Mouse (Mus musculus) forebrain, embryonic 13.5 days (tissue): Measurements from ENCODE around the gene Ctf1. TPM values are rescaled to one million over a fixed set of nuclear protein-coding genes. Genes with fewer than 3 reads are reported as not detected.
"Not testable (repeated sequence)": the region's sequence is repeated elsewhere in the genome, so short reads cannot be mapped to it uniquely, and the experiment has no call there.

ENCODE experiments used
- ATAC-seq: fragments of 200-750 bp; cut with Nextera tagmentation; 2 replicates; pipeline ENCODE4 v1.8.0; 2017
- H3K27ac ChIP-seq: fragments of 300-500 bp; sonication (generic); 2 replicates; pipeline ENCODE4 v1.5.1; 2015; ENCODE audit warnings: inconsistent platforms, mild to moderate bottlenecking, moderate library complexity
- H3K27me3 ChIP-seq: fragments of 300-500 bp; sonication (generic); 2 replicates; pipeline ENCODE4 v1.6.1; 2015; ENCODE audit warnings: mild to moderate bottlenecking, inconsistent platforms
- H3K36me3 ChIP-seq: fragments of 300-500 bp; sonication (generic); 2 replicates; pipeline ENCODE4 v1.6.1; 2015; ENCODE audit warnings: mild to moderate bottlenecking, inconsistent platforms; ENCODE audit not compliant: poor library complexity, severe bottlenecking
- H3K4me1 ChIP-seq: fragments of 300-500 bp; sonication (generic); 2 replicates; pipeline ENCODE4 v1.6.1; 2015; ENCODE audit warnings: inconsistent platforms
- H3K4me2 ChIP-seq: fragments of 300-500 bp; sonication (generic); 2 replicates; pipeline ENCODE4 v1.6.1; 2015; ENCODE audit warnings: inconsistent platforms, mild to moderate bottlenecking, moderate library complexity
- H3K4me3 ChIP-seq: fragments of 300-500 bp; sonication (generic); 2 replicates; pipeline ENCODE4 v1.5.1; 2015; ENCODE audit warnings: mild to moderate bottlenecking, inconsistent platforms
- H3K9ac ChIP-seq: fragments of 300-500 bp; sonication (generic); 2 replicates; pipeline ENCODE4 v1.6.1; 2015; ENCODE audit warnings: mild to moderate bottlenecking, inconsistent platforms
- H3K9me3 ChIP-seq: fragments of 300-500 bp; sonication (generic); replicated peaks from 2 replicates; pipeline ENCODE4 v1.6.1; 2016; ENCODE audit warnings: inconsistent platforms
- WGBS: fragments of 180-500 bp; shearing (Covaris S2); methylation state at CpG from one replicate; pipeline ENCODE4 v1.1.7; 2015; 5-methylcytosine and 5-hydroxymethylcytosine counted together
- polyA plus RNA-seq: library from polyadenylated mRNA; unstranded; fragments of >200 nt; fragmentation: Nextera tagmentation; extraction: Ambion mirVana; gene quantifications from 2 replicates; pipeline ENCODE4 v1.2.1, GENCODE M21; 2015

Ctf1 gene
- polyA plus RNA-seq, 1 experiment from 2014 or later, result 4.4 TPM

GRCm38 (mm10) chr7:127718339-127718738, 5.8 kb downstream of the Ctf1 start:
- no peak for ATAC-seq
- Histone ChIP-seq H3K4me1 (peaks cover 11% of the 10 kb centered on the region), H3K4me2 (no peak overlapping the region), H3K4me3 (no peak overlapping the region), H3K9ac (no peak overlapping the region), H3K9me3 (no peaks in the 10 kb centered on the region), H3K36me3 (no peaks in the 10 kb centered on the region), H3K27ac (no peak overlapping the region), H3K27me3 (no peaks in the 10 kb centered on the region)
- 89% methylated on average over 6 of the region's 6 CpGs for WGBS

GRCm38 (mm10) chr7:127719258-127719657, 6.7 kb downstream of the Ctf1 start:
- Histone ChIP-seq H3K27me3 (no peaks in the 10 kb centered on the region), H3K4me2 (no peak overlapping the region), H3K27ac (no peak overlapping the region), H3K4me3 (no peak overlapping the region), H3K36me3 (no peaks in the 10 kb centered on the region), H3K9me3 (no peaks in the 10 kb centered on the region), H3K9ac (no peak overlapping the region), H3K4me1 (peaks cover 9% of the 10 kb centered on the region)
- no peak for ATAC-seq
- 94% methylated on average over 6 of the region's 6 CpGs for whole genome bisulfite sequencing

- ATAC-seq, result no peak
- no peaks in the 10 kb centered on the region for H3K4me1 ChIP-seq
- 18% methylated on average over 2 of the region's 2 CpGs for WGBS
These were observed 13.0 kb downstream of the Ctf1 start for GRCm38 (mm10) chr7:127725490-127725889.

GRCm38 (mm10) chr7:127725924-127726323, 13.4 kb downstream of the Ctf1 start:
- Histone ChIP-seq H3K9ac (no peak overlapping the region), H3K36me3 (no peaks in the 10 kb centered on the region), H3K4me2 (no peak overlapping the region), H3K9me3 (no peaks in the 10 kb centered on the region), H3K4me3 (no peak overlapping the region), H3K27me3 (no peaks in the 10 kb centered on the region), H3K27ac (no peak overlapping the region), H3K4me1 (no peaks in the 10 kb centered on the region)
- no peak for ATAC-seq
- 48% methylated on average over 6 of the region's 6 CpGs for WGBS

More at GRCm38 (mm10) chr7:127725490-127725889, 13.0 kb downstream of the Ctf1 start:
- H3K4me3 ChIP-seq, result no peak overlapping the region
- no peak overlapping the region for H3K9ac ChIP-seq
- H3K27me3 ChIP-seq, result no peaks in the 10 kb centered on the region
- no peaks in the 10 kb centered on the region for H3K36me3 ChIP-seq
- no peak overlapping the region for H3K4me2 ChIP-seq
- H3K27ac ChIP-seq, result no peak overlapping the region
- H3K9me3 ChIP-seq, result no peaks in the 10 kb centered on the region

- no peak for ATAC-seq
- no peaks in the 10 kb centered on the region for H3K36me3 ChIP-seq
- no peaks in the 10 kb centered on the region for H3K27me3 ChIP-seq
- H3K27ac ChIP-seq, result no peak overlapping the region
- no peaks in the 10 kb centered on the region for H3K9me3 ChIP-seq
- no peak overlapping the region for H3K9ac ChIP-seq
- H3K4me1 ChIP-seq, result no peaks in the 10 kb centered on the region
- WGBS, result 89% methylated on average over 7 of the region's 7 CpGs
- no peak overlapping the region for H3K4me3 ChIP-seq
- H3K4me2 ChIP-seq, result no peak overlapping the region
These were observed 15.4 kb downstream of the Ctf1 start for GRCm38 (mm10) chr7:127727898-127728297.

GRCm38 (mm10) chr7:127730170-127730569, 17.6 kb downstream of the Ctf1 start:
- ATAC-seq, result no peak
- Histone ChIP-seq H3K4me3 (no peak overlapping the region), H3K9me3 (no peaks in the 10 kb centered on the region), H3K4me1 (no peaks in the 10 kb centered on the region), H3K9ac (no peak overlapping the region), H3K27me3 (no peaks in the 10 kb centered on the region), H3K36me3 (no peaks in the 10 kb centered on the region), H3K27ac (no peak overlapping the region), H3K4me2 (no peak overlapping the region)
- WGBS, result 66% methylated on average over 4 of the region's 4 CpGs

- not testable (repeated sequence) for H3K4me3 ChIP-seq, H3K9ac ChIP-seq, H3K27ac ChIP-seq, ATAC-seq, H3K36me3 ChIP-seq, H3K4me1 ChIP-seq, H3K9me3 ChIP-seq, H3K4me2 ChIP-seq, H3K27me3 ChIP-seq
- no CpG with 5 or more reads among the region's 5 CpGs for WGBS
These were observed 19.5 kb downstream of the Ctf1 start, which contains the start of gene Ctf2 for GRCm38 (mm10) chr7:127732066-127732465. TSS of gene Ctf2 (minus strand) at chr7:127732166.

GRCm38 (mm10) chr7:127744366-127745045, 32.0 kb downstream of the Ctf1 start, which contains the start of gene Fbxl19:
TSS of gene Fbxl19 (plus strand) at chr7:127744543.
- Histone ChIP-seq H3K9ac (peak within 1 kb of the TSS; percentile 60), H3K36me3 (peaks cover 15% of the 10 kb centered on the region), H3K4me1 (peaks cover 20% of the 10 kb centered on the region), H3K4me2 (peak within 1 kb of the TSS; percentile 89), H3K27ac (peak within 1 kb of the TSS; percentile 91), H3K4me3 (peak within 1 kb of the TSS; percentile 93), H3K9me3 (no peaks in the 10 kb centered on the region), H3K27me3 (no peaks in the 10 kb centered on the region)
- no peak for ATAC-seq
- WGBS, result 1% methylated on average over 26 of the region's 26 CpGs

- peaks cover 20% of the 10 kb centered on the region for H3K4me1 ChIP-seq
- peak overlapping the region; percentile 91 for H3K27ac ChIP-seq
- ATAC-seq, result peak; percentile 92
- H3K9ac ChIP-seq, result peak overlapping the region; percentile 60
- H3K36me3 ChIP-seq, result peaks cover 22% of the 10 kb centered on the region
- peak overlapping the region; percentile 89 for H3K4me2 ChIP-seq
- peak overlapping the region; percentile 93 for H3K4me3 ChIP-seq
- no peaks in the 10 kb centered on the region for H3K27me3 ChIP-seq
- WGBS, result under 1% methylated on average over 19 of the region's 19 CpGs
- no peaks in the 10 kb centered on the region for H3K9me3 ChIP-seq
These were observed 32.7 kb downstream of the Ctf1 start for GRCm38 (mm10) chr7:127745251-127745651.

GRCm38 (mm10) chr7:127745652-127746493, 33.3 kb downstream of the Ctf1 start:
- ATAC-seq, result peak; percentile 88
- peaks cover 20% of the 10 kb centered on the region for H3K4me1 ChIP-seq
- peak overlapping the region; percentile 89 for H3K4me2 ChIP-seq
- no peaks in the 10 kb centered on the region for H3K9me3 ChIP-seq
- peak overlapping the region; percentile 93 for H3K9ac ChIP-seq
- H3K27ac ChIP-seq, result peak overlapping the region; percentile 91
- under 1% methylated on average over 35 of the region's 39 CpGs for WGBS
- no peaks in the 10 kb centered on the region for H3K27me3 ChIP-seq
- H3K4me3 ChIP-seq, result peak overlapping the region; percentile 93
- peaks cover 28% of the 10 kb centered on the region for H3K36me3 ChIP-seq

GRCm38 (mm10) chr7:127746494-127747491, 34.3 kb downstream of the Ctf1 start:
- Histone ChIP-seq H3K27me3 (no peaks in the 10 kb centered on the region), H3K4me2 (peak overlapping the region; percentile 89), H3K4me3 (peak overlapping the region; percentile 93), H3K9ac (peak overlapping the region; percentile 93), H3K4me1 (peaks cover 20% of the 10 kb centered on the region), H3K36me3 (peaks cover 38% of the 10 kb centered on the region), H3K9me3 (no peaks in the 10 kb centered on the region), H3K27ac (peak overlapping the region; percentile 86)
- under 1% methylated on average over 43 of the region's 62 CpGs for WGBS
- no peak for ATAC-seq
